8 mouse cellular contexts compared by ENCODE assay signal in the genomic region with DNA sequence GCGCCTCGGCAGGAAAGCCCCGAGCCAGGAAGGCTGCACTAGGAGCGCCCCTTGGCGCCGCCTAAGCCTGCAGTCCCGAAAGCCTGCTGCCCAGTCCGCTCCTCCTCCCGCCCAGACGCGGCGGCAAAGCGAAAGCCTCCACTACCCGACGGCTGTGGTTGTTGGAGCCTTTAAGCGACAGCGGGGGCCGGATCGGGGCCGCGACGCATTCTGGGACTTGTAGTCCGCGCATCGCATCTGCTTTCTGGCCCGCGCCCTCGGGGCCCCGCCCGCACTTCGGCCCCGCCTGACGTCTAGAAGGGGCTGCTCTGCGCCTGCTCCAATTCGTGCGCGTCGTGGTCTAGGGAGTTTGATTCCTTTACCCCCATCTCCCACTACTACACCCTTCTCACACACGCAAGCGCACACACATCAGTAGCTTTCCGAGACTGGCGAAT. TPM values are rescaled to one million over a fixed set of nuclear protein-coding genes. Genes with fewer than 3 reads are reported as not detected.
DNase-seq lines count a peak whose midpoint lies in the region; ATAC-seq and TF ChIP-seq lines count a peak whose summit lies in the region.

A gene (minus strand): TSS at position 77 of the 437 bp plus-strand sequence.

- no peak; a peak in 2 of 6 replicates for TF ChIP-seq CTCF in MEL (IDR thresholded peaks at IDR 0.05 in 2 of 3, conservative IDR thresholded peaks at IDR 0.05 in 1 of 3; ENCODE audit: control insufficient read depth in 1 of 3, insufficient read depth in 1 of 3, low read depth in 2 of 3, low read length in 3 of 3, poor library complexity in 1 of 3, severe bottlenecking in 1 of 3)
- no peak for TF ChIP-seq CTCF in cerebellum, adult 2 months (IDR thresholded peaks at IDR 0.05; ENCODE audit: borderline replicate concordance, insufficient read depth, low read depth, low read length)

- no peaks in the 10 kb centered on the region for H3K27me3 ChIP-seq in MEL (ENCODE audit: control insufficient read depth in 1 of 2, insufficient read depth in 2 of 2, low read length in 2 of 2)
- no peaks in the 10 kb centered on the region for H3K27me3 ChIP-seq in cerebellum, adult 2 months (ENCODE audit: control insufficient read depth, insufficient read depth, low read length)
- no peaks in the 10 kb centered on the region for H3K27me3 ChIP-seq in lung, embryonic 16.5 days (ENCODE audit: control insufficient read depth, insufficient read depth, low read depth, low read length)

- peaks cover 0 to 21% of the 10 kb centered on the region in 2 experiments; a peak in 2 of 4 replicates for H3K36me3 ChIP-seq in MEL (ENCODE audit: control insufficient read depth in 1 of 2, insufficient read depth in 2 of 2, low read length in 2 of 2)
- H3K36me3 ChIP-seq in lung, embryonic 16.5 days (ENCODE audit: control insufficient read depth, insufficient read depth, low read length), result no peaks in the 10 kb centered on the region

- peaks cover 10 to 44% of the 10 kb centered on the region in 2 experiments for H3K4me1 ChIP-seq in MEL (ENCODE audit: control insufficient read depth in 1 of 2, insufficient read depth in 2 of 2, low read length in 2 of 2)
- no peaks in the 10 kb centered on the region for H3K4me1 ChIP-seq in cerebellum, adult 2 months (ENCODE audit: control insufficient read depth, insufficient read depth, low read length)
- peaks cover 20% of the 10 kb centered on the region for H3K4me1 ChIP-seq in lung, embryonic 16.5 days (replicated peaks; ENCODE audit: control insufficient read depth, insufficient read depth, low read length)

- TF ChIP-seq EP300 in MEL (IDR thresholded peaks at IDR 0.05; ENCODE audit: low read depth in 1 of 2, low read length in 2 of 2), result no peak

- ATAC-seq in hematopoietic stem cell, adult 5-6 weeks (replicated peaks in 1 of 2; ENCODE audit: insufficient read depth in 1 of 2, low FRiP score in 2 of 2, low TSS enrichment in 1 of 2, low read depth in 1 of 2, poor library complexity in 2 of 2, severe bottlenecking in 2 of 2), result peak; percentile 95
- peak; percentile 97 for ATAC-seq in lung, embryonic 16.5 days (ENCODE audit: low read depth)

- H3K27ac ChIP-seq in MEL (ENCODE audit: control insufficient read depth, low read depth, low read length), result peak within 1 kb of the TSS; percentile 36
- no peak within 1 kb of the TSS for H3K27ac ChIP-seq in cerebellum, adult 2 months (ENCODE audit: insufficient read depth, low read length)
- peak within 1 kb of the TSS; percentile 92 for H3K27ac ChIP-seq in lung, embryonic 16.5 days (ENCODE audit: low read length)

- TF ChIP-seq RAD21 in MEL (IDR thresholded peaks at IDR 0.05; ENCODE audit: low read depth, low read length), result no peak

- H3K4me2 ChIP-seq in lung, embryonic 16.5 days (ENCODE audit: low read depth, low read length), result peak within 1 kb of the TSS; percentile 74

- H3K9me3 ChIP-seq in MEL (replicated peaks; ENCODE audit: insufficient read depth, low read length), result no peaks in the 10 kb centered on the region
- H3K9me3 ChIP-seq in lung, embryonic 16.5 days (ENCODE audit: control insufficient read depth, low read length), result no peaks in the 10 kb centered on the region

- peak within 1 kb of the TSS; percentile 76 to 96 for H3K4me3 ChIP-seq in MEL (ENCODE audit: control insufficient read depth in 1 of 2, insufficient read depth in 1 of 2, low read depth in 2 of 2, low read length in 2 of 2)
- peak within 1 kb of the TSS; percentile 63 for H3K4me3 ChIP-seq in cerebellum, adult 2 months (replicated peaks; ENCODE audit: insufficient read depth, low read depth, low read length)
- peak within 1 kb of the TSS; percentile 81 for H3K4me3 ChIP-seq in lung, embryonic 16.5 days (ENCODE audit: low read length)

- H3K9ac ChIP-seq in MEL (ENCODE audit: control insufficient read depth, low read depth, low read length, poor library complexity, severe bottlenecking), result peak within 1 kb of the TSS; percentile 91
- H3K9ac ChIP-seq in lung, embryonic 16.5 days (ENCODE audit: low read length), result peak within 1 kb of the TSS; percentile 89

- DNase-seq in MEL (ENCODE audit: low read depth, low spot score), result peak; percentile 98
- DNase-seq in cerebellum, adult 2 months, result peak; percentile 91 to 92
- peak; percentile 94 for DNase-seq in forelimb bud, embryonic 11.5 days (ENCODE audit: low read depth, low spot score)
- DNase-seq in layer of hippocampus, adult 9-10 months (ENCODE audit: low spot score), result peak; percentile 73
- DNase-seq in ovary, postnatal 10 days (ENCODE audit: low spot score), result peak; percentile 95
- DNase-seq in thymus, postnatal 10 days (ENCODE audit: low spot score in 2 of 2), result peak; percentile 87 to 90

- peak; percentile 88 to 98; a peak in 3 of 4 replicates for TF ChIP-seq POLR2A in MEL (IDR thresholded peaks at IDR 0.05; ENCODE audit: control insufficient read depth in 1 of 2, insufficient read depth in 1 of 2, low read depth in 1 of 2, low read length in 2 of 2, poor library complexity in 1 of 2)
- peak; percentile 84 for TF ChIP-seq POLR2A in cerebellum, adult 2 months (IDR thresholded peaks at IDR 0.05; ENCODE audit: borderline replicate concordance, insufficient read depth, low read length)

- H3K79me2 ChIP-seq in MEL (ENCODE audit: control insufficient read depth, insufficient read depth, low read length, poor library complexity), result peaks cover 32% of the 10 kb centered on the region

- under 1% methylated on average over 41 of the region's 42 CpGs for WGBS in cerebellum, adult 2 months
- WGBS in lung, embryonic 16.5 days, result under 1% methylated on average over 42 of the region's 42 CpGs

TF ChIP-seq in MEL, 35 proteins besides CTCF, POLR2A, EP300 and RAD21:
- TF ChIP-seq GATA1 (IDR thresholded peaks at IDR 0.05; ENCODE audit: low read depth, low read length) (no peak), SIN3A (IDR thresholded peaks at IDR 0.05; ENCODE audit: low read length) (peak; percentile 91), ZKSCAN1 (IDR thresholded peaks at IDR 0.05; ENCODE audit: low read depth, low read length) (no peak), E2F4 (IDR thresholded peaks at IDR 0.05; ENCODE audit: borderline replicate concordance, low read depth, low read length) (no peak), MYC (IDR thresholded peaks at IDR 0.05; ENCODE audit: low read depth, low read length) (peak; percentile 57; the same call in 1 of the 2 replicates), POLR2AphosphoS2 (IDR thresholded peaks at IDR 0.05; ENCODE audit: low read length) (peak; percentile 80), UBTF (IDR thresholded peaks at IDR 0.05; ENCODE audit: borderline replicate concordance, insufficient read depth, low read depth, low read length) (0 out of 2 replicates have a peak, but pooled peaks have one; percentile 51), MXI1 (IDR thresholded peaks at IDR 0.05; ENCODE audit: low read depth, low read length) (peak; percentile 53; the same call in 1 of the 2 replicates), NELFE (IDR thresholded peaks at IDR 0.05; ENCODE audit: low read depth, low read length) (peak; percentile 88), SMC3 (IDR thresholded peaks at IDR 0.05; ENCODE audit: low read depth, low read length) (no peak), USF1 (IDR thresholded peaks at IDR 0.05; ENCODE audit: low read depth, low read length) (no peak), ELF1 (IDR thresholded peaks at IDR 0.05; ENCODE audit: low read depth, low read length) (0 out of 2 replicates have a peak, but pooled peaks have one; percentile 45), HCFC1 (IDR thresholded peaks at IDR 0.05; ENCODE audit: low read depth, low read length) (peak; percentile 99), MAX (IDR thresholded peaks at IDR 0.05; ENCODE audit: low read length) (0 out of 2 replicates have a peak, but pooled peaks have one; percentile 33), TBP (IDR thresholded peaks at IDR 0.05; ENCODE audit: low read depth, low read length) (peak; percentile 87), USF2 (IDR thresholded peaks at IDR 0.05; ENCODE audit: borderline replicate concordance in 1 of 2, insufficient read depth in 1 of 2, low read depth in 1 of 2, low read length in 2 of 2) (no peak), POLR2AphosphoS5 (IDR thresholded peaks at IDR 0.05; ENCODE audit: borderline replicate concordance, low read depth, low read length) (no peak), TCF12 (IDR thresholded peaks at IDR 0.05; ENCODE audit: low read depth, low read length) (peak; percentile 43), GABPA (IDR thresholded peaks at IDR 0.05; ENCODE audit: low read depth, low read length) (no peak), CHD2 (IDR thresholded peaks at IDR 0.05; ENCODE audit: low read length) (no peak), NRF1 (IDR thresholded peaks at IDR 0.05; ENCODE audit: insufficient read depth, low read depth, low read length, poor library complexity, severe bottlenecking) (peak; percentile 80), MAFK (IDR thresholded peaks at IDR 0.05; ENCODE audit: borderline replicate concordance, low read depth, low read length) (no peak), MAZ (IDR thresholded peaks at IDR 0.05; ENCODE audit: low read depth, low read length) (peak; percentile 99), ETS1 (IDR thresholded peaks at IDR 0.05; ENCODE audit: low read depth, low read length) (peak; percentile 36; the same call in 1 of the 2 replicates), ZMIZ1 (IDR thresholded peaks at IDR 0.05; ENCODE audit: low read depth, low read length) (peak; percentile 88)
TF ChIP-seq in MEL: peak in this region for 15.

RNA-seq across cellular contexts. Expression of the gene that starts here (rescaled TPM):
- 9.7 and 10.5 TPM in 2 replicates for total RNA-seq in MEL (2012; rRNA removed)
- polyA plus RNA-seq in MEL (2012; ENCODE audit: insufficient read depth in 1 of 2, insufficient read length in 2 of 2, low read depth in 1 of 2, low replicate concordance in 2 of 2, missing spikeins in 1 of 2), result 10 to 100 TPM in 1 of 2 experiments, not detected in 1; 18.4 TPM
- 22.4 and 23.2 TPM in 2 replicates for polyA plus RNA-seq in cerebellum, adult 2 months (2012; rRNA removed)
- total RNA-seq in hematopoietic stem cell, adult 5-6 weeks (2017), result 10.3 and 15.1 TPM in 2 replicates
- polyA plus RNA-seq in lung, embryonic 16.5 days (2015; fragmentation: Nextera tagmentation; extraction: Ambion mirVana), result 3.3 and 3.7 TPM in 2 replicates
